Mouse (Mus musculus) myocyte (in vitro differentiated cells): ENCODE measurements at regions not wholly inside any gene's neighbourhood (a gene's known extent, or its start where the extent isn't known, plus 50 kb on each side); places are given as distances from the start of the nearest gene placed in this dataset.

Source experiments
- MAX ChIP-seq: IDR thresholded peaks from one replicate; pipeline ENCODE4 v1.6.1; 2011; ENCODE audit warnings: low read depth, mild to moderate bottlenecking, control low read depth
- MYOD1 ChIP-seq, 3 experiments: IDR thresholded peaks; one replicate each; pipeline ENCODE4 v1.6.1; 2011; ENCODE audit warnings: control low read depth in 2 of 3, low read depth in 2 of 3, mild to moderate bottlenecking in 2 of 3, moderate library complexity in 1 of 3; ENCODE audit not compliant: insufficient read length in 2 of 3, control insufficient read depth in 1 of 3
- POLR2A ChIP-seq: IDR thresholded peaks from one replicate; pipeline ENCODE4 v1.6.1; 2011; ENCODE audit warnings: low read depth, mild to moderate bottlenecking, control low read depth, moderate library complexity; ENCODE audit not compliant: insufficient read length
- POLR2AphosphoS2 ChIP-seq: IDR thresholded peaks from one replicate; pipeline ENCODE4 v1.6.1; 2011; ENCODE audit warnings: low read depth, control low read depth; ENCODE audit not compliant: insufficient read length
- REST ChIP-seq: IDR thresholded peaks from one replicate; pipeline ENCODE4 v1.6.1; 2011; ENCODE audit warnings: mild to moderate bottlenecking, control low read depth, moderate library complexity; ENCODE audit not compliant: insufficient read depth, insufficient read length
- SRF ChIP-seq: IDR thresholded peaks from one replicate; pipeline ENCODE4 v1.6.1; 2011; ENCODE audit warnings: low read depth; ENCODE audit not compliant: control insufficient read depth, insufficient read length
- TCF12 ChIP-seq: IDR thresholded peaks from one replicate; pipeline ENCODE4 v1.6.1; 2011; ENCODE audit warnings: mild to moderate bottlenecking, control low read depth; ENCODE audit not compliant: poor library complexity, insufficient read depth, severe bottlenecking
- USF1 ChIP-seq: IDR thresholded peaks from one replicate; pipeline ENCODE4 v1.6.1; 2011; ENCODE audit warnings: low read depth, mild to moderate bottlenecking, control low read depth, moderate library complexity

- TF ChIP-seq POLR2A, result no peak
- TF ChIP-seq USF1, result no peak
- TF ChIP-seq SRF, result no peak
- no peak for TF ChIP-seq POLR2AphosphoS2
- no peak for TF ChIP-seq REST
- TF ChIP-seq MAX, result no peak
- TF ChIP-seq TCF12, result no peak
- TF ChIP-seq MYOD1 (IDR thresholded peaks at IDR 0.05; ENCODE audit: control insufficient read depth in 1 of 3, insufficient read length in 2 of 3, low read depth in 2 of 3), result no peak
Measured at GRCm38 (mm10) chr15:87054186-87054585, 489.9 kb upstream of the Fam19a5 start.
